Mouse (Mus musculus) CH12.LX (cell line): ENCODE results near the gene Lpo. TPM values are rescaled to one million over a fixed set of nuclear protein-coding genes. Genes with fewer than 3 reads are reported as not detected.

Experiments used
- DNase-seq: peaks from one replicate; pipeline ENCODE4 v3.0.0-alpha.2; 2013; ENCODE audit errors: extremely low read depth
- H3K27ac ChIP-seq: 2 replicates; pipeline ENCODE4 v1.5.1; 2012; ENCODE audit warnings: low read depth, mild to moderate bottlenecking, control low read depth, moderate library complexity; ENCODE audit not compliant: insufficient read depth
- H3K27me3 ChIP-seq: replicated peaks from 2 replicates; pipeline ENCODE3; 2012; ENCODE audit warnings: inconsistent platforms
- H3K36me3 ChIP-seq, 2 experiments: replicated peaks in 1 of 2; 2 replicates each; pipeline versions ENCODE3 to v1.6.1; 2012; ENCODE audit warnings: inconsistent platforms in 1 of 2, low read length in 1 of 2, mild to moderate bottlenecking in 1 of 2, mixed read lengths in 1 of 2, moderate library complexity in 1 of 2; ENCODE audit not compliant: control insufficient read depth in 1 of 2, insufficient read depth in 1 of 2
- H3K4me1 ChIP-seq, 2 experiments: 2 replicates each; pipeline ENCODE4 v1.6.1; 2012; ENCODE audit warnings: inconsistent platforms in 1 of 2, moderate library complexity in 1 of 2; ENCODE audit not compliant: insufficient read depth in 2 of 2, control insufficient read depth in 1 of 2
- H3K4me2 ChIP-seq: 2 replicates; pipeline ENCODE4 v1.6.1; 2012; ENCODE audit warnings: low read depth, mild to moderate bottlenecking, control low read depth; ENCODE audit not compliant: poor library complexity, insufficient read depth, severe bottlenecking
- H3K4me3 ChIP-seq, 3 experiments: fragments of 150-350 bp in 1 of 3; sonication (generic) in 1 of 3; replicated peaks in 1 of 3; 2 replicates each; pipeline versions ENCODE3 to v1.5.1; 2011 to 2012; ENCODE audit warnings: low read depth in 2 of 3, low read length in 2 of 3, mild to moderate bottlenecking in 2 of 3, moderate library complexity in 2 of 3, control low read depth in 1 of 3, improper control_type of control experiment in 1 of 3, inconsistent platforms in 1 of 3, mixed read lengths in 1 of 3; ENCODE audit not compliant: poor library complexity in 1 of 3
- H3K79me2 ChIP-seq: replicated peaks from 2 replicates; pipeline ENCODE4 v1.6.1; 2012; ENCODE audit warnings: mild to moderate bottlenecking, moderate library complexity; ENCODE audit not compliant: control insufficient read depth, poor library complexity, insufficient read depth, severe bottlenecking; ENCODE audit errors: extremely low read depth
- H3K9ac ChIP-seq: 2 replicates; pipeline ENCODE4 v1.6.1; 2012; ENCODE audit warnings: low read depth, mild to moderate bottlenecking, control low read depth, moderate library complexity; ENCODE audit not compliant: insufficient read depth
- H3K9me3 ChIP-seq: replicated peaks from 2 replicates; pipeline ENCODE3; 2012; ENCODE audit warnings: low read length, inconsistent platforms, mixed read lengths
- CTCF ChIP-seq, 2 experiments: IDR thresholded peaks in 1 of 2; conservative IDR thresholded peaks in 1 of 2; 2 replicates each; pipeline ENCODE4 v1.5.1; 2011 to 2012; ENCODE audit warnings: low read depth in 2 of 2, low read length in 2 of 2, improper control_type of control experiment in 1 of 2, inconsistent platforms in 1 of 2, mild to moderate bottlenecking in 1 of 2, moderate library complexity in 1 of 2
- E2F4 ChIP-seq: IDR thresholded peaks from 2 replicates; pipeline ENCODE4 v1.6.1; 2011; ENCODE audit warnings: low read depth, low read length, improper control_type of control experiment; ENCODE audit not compliant: insufficient replicate concordance
- HCFC1 ChIP-seq: IDR thresholded peaks from 2 replicates; pipeline ENCODE4 v1.6.1; 2012; ENCODE audit warnings: low read depth, mild to moderate bottlenecking, inconsistent platforms, low read length, improper control_type of control experiment
- KAT2A ChIP-seq: IDR thresholded peaks from 2 replicates; pipeline ENCODE4 v1.6.1; 2012; ENCODE audit warnings: low read length, improper control_type of control experiment, inconsistent platforms; ENCODE audit not compliant: insufficient replicate concordance
- MAX ChIP-seq: IDR thresholded peaks from 2 replicates; pipeline ENCODE4 v1.6.1; 2011; ENCODE audit warnings: low read length, improper control_type of control experiment
- MAZ ChIP-seq: IDR thresholded peaks from 2 replicates; pipeline ENCODE4 v1.6.1; 2012; ENCODE audit warnings: low read depth, mild to moderate bottlenecking, inconsistent platforms, low read length, improper control_type of control experiment, moderate library complexity
- MEF2A ChIP-seq: IDR thresholded peaks from 2 replicates; pipeline ENCODE4 v1.6.1; 2014; ENCODE audit warnings: low read depth, mild to moderate bottlenecking, inconsistent platforms, low read length, improper control_type of control experiment, borderline replicate concordance
- POLR2A ChIP-seq: IDR thresholded peaks from 2 replicates; pipeline ENCODE4 v1.6.1; 2011; ENCODE audit warnings: low read depth, mild to moderate bottlenecking, improper control_type of control experiment, low read length
- SMC3 ChIP-seq: IDR thresholded peaks from 2 replicates; pipeline ENCODE4 v1.6.1; 2011; ENCODE audit warnings: low read depth, low read length, improper control_type of control experiment
- TCF12 ChIP-seq: IDR thresholded peaks from 2 replicates; pipeline ENCODE4 v1.6.1; 2014; ENCODE audit warnings: low read depth, mild to moderate bottlenecking, inconsistent platforms, low read length, improper control_type of control experiment
- USF2 ChIP-seq: conservative IDR thresholded peaks from 2 replicates; pipeline ENCODE4 v1.6.1; 2011; ENCODE audit warnings: low read depth, low read length, improper control_type of control experiment
- ZC3H11A ChIP-seq: IDR thresholded peaks from 2 replicates; pipeline ENCODE4 v1.6.1; 2012; ENCODE audit warnings: low read depth, mild to moderate bottlenecking, inconsistent platforms, low read length, improper control_type of control experiment
- ZKSCAN1 ChIP-seq: IDR thresholded peaks from 2 replicates; pipeline ENCODE4 v1.6.1; 2012; ENCODE audit warnings: low read depth, inconsistent platforms, low read length, improper control_type of control experiment, borderline replicate concordance
- dilution Hi-C: fragments of 300-500 bp; cut with MboI; formaldehyde crosslinking; loops from 2 replicates; pipeline ENCODE4 v1.14.3; 2020; ENCODE audit warnings: low sequenced_read_pairs; ENCODE audit not compliant: extremely low pct_unique_long_range_greater_than_20kb, extremely low pct_ligation_motif_present
- in situ Hi-C: fragments of 300-500 bp; cut with MboI; formaldehyde crosslinking; loops from 3 replicates; pipeline ENCODE4 v1.14.3; 2019; ENCODE audit warnings: low sequenced_read_pairs, low pct_ligation_motif_present, low pct_unique_long_range_greater_than_20kb, mixed read lengths
- polyA plus RNA-seq: library from polyadenylated mRNA; unstranded; fragments of >175 nt; gene quantifications from 2 replicates; pipeline ENCODE4 v1.2.1, GENCODE M21; 2012; ENCODE audit warnings: low read depth; ENCODE audit not compliant: insufficient read length
- total RNA-seq, 2 experiments: library from RNA; depleted of rRNA; stranded (reverse); fragments of 300-350 nt in 1 of 2; fragments of >200 nt in 1 of 2; gene quantifications; 2 replicates each; pipeline ENCODE4 v1.2.3; 2012 to 2014

Gene Lpo
- total and polyA plus RNA-seq, 3 experiments: not detected

- Histone ChIP-seq H3K9ac (no peak overlapping the region), H3K27me3 (no peaks in the 10 kb centered on the region), H3K4me1 (peaks cover 13 to 40% of the 10 kb centered on the region in 2 experiments; a peak in 3 of 4 replicates), H3K27ac (no peak overlapping the region), H3K79me2 (peaks cover 4% of the 10 kb centered on the region), H3K4me2 (no peak overlapping the region), H3K36me3 (peaks cover 36 to 62% of the 10 kb centered on the region in 2 experiments), H3K9me3 (peaks cover 7% of the 10 kb centered on the region), H3K4me3 (no peak overlapping the region)
- TF ChIP-seq USF2 (no peak), HCFC1 (no peak), POLR2A (0 out of 2 replicates have a peak, but pooled peaks have one; percentile 23)
- DNase-seq: peak; percentile 42
- dilution Hi-C loops (no loop called here), in situ Hi-C loops (no loop called here)
Measured at GRCm38 (mm10) chr11:87761806-87762701, 66.0 kb downstream of the Lpo start.

- Histone ChIP-seq H3K79me2 (peaks cover 12% of the 10 kb centered on the region), H3K4me2 (no peak overlapping the region), H3K36me3 (peaks cover 35 to 62% of the 10 kb centered on the region in 2 experiments), H3K27ac (peak overlapping the region; percentile 66; the same call in 1 of the 2 replicates), H3K4me3 (no peak overlapping the region), H3K27me3 (no peaks in the 10 kb centered on the region), H3K4me1 (peaks cover 13 to 40% of the 10 kb centered on the region in 2 experiments; a peak in 3 of 4 replicates), H3K9me3 (peaks cover 7% of the 10 kb centered on the region), H3K9ac (no peak overlapping the region)
- TF ChIP-seq POLR2A: no peak
- TF ChIP-seq ZKSCAN1: no peak
- no peak for TF ChIP-seq HCFC1
- TF ChIP-seq KAT2A: no peak
- no peak for TF ChIP-seq E2F4
- no peak for TF ChIP-seq MAZ
- no peak for TF ChIP-seq TCF12
- TF ChIP-seq CTCF (conservative IDR thresholded peaks at IDR 0.05 in 1 of 2, IDR thresholded peaks at IDR 0.05 in 1 of 2; ENCODE audit: low read depth in 2 of 2, low read length in 2 of 2): no peak
- no peak for TF ChIP-seq ZC3H11A
- TF ChIP-seq SMC3: no peak
- TF ChIP-seq MAX: no peak
- no peak for TF ChIP-seq MEF2A
- in situ Hi-C loops: no loop called here
- DNase-seq: peak; percentile 70
- dilution Hi-C loops: no loop called here
Measured at GRCm38 (mm10) chr11:87761181-87761721, 66.8 kb downstream of the Lpo start.
